Mouse (Mus musculus) cerebellum, adult 9-11 months (tissue): ENCODE measurements around the gene Pus7l.
"Not testable (repeated sequence)": the region's sequence is repeated elsewhere in the genome, so short reads cannot be mapped to it uniquely, and the experiment has no call there.

Experiments used
- DNase-seq: peaks from one replicate; pipeline ENCODE4 v3.0.0; 2022

Gene Pus7l

DNA sequence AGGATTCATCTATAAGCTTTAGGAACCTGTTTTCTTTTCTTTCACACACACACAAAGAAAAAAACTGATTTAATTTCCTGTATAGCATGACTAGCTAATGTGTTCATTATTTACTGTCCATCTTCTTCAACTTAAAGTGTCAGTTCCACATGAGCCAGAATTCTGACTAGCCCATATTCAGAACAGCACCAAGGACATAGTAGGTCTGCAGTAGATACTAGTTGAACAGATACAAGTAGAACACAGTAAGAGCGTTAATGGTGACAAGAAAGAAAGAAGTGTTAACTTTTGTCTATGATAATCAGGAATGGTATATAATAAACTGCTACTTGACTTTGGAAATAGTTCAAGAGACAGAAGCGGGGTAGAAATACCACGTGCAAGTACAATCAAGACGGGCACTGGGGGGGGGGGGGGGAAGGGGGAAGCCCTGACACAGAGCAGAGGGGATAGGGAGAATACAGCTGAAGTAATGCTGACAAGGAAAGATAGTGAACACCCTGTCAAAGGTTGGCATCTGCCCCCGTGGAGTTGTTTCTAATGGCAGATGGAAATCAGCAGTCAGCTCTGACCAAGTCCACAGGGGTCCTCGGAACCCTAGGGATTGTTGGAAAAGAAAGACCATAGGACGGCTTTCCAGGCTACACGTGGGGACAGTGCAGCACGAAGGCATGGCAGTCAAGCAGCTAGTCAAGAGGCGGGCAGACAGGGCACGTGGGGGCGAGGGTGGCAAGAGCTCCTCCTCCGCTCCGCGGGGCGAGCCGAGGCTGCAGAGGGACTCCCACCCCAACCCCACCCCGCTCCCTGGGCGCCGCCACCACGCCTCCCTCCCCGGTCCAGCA is 559 bp downstream of the Pus7l start:
- no peak for DNase-seq

- no peak for DNase-seq
Observed at GRCm38 (mm10) chr15:94539296-94539695, 4.1 kb downstream of the Pus7l start.

- DNase-seq = no peak
Observed at GRCm38 (mm10) chr15:94535521-94535920, 7.8 kb downstream of the Pus7l start.

DNA sequence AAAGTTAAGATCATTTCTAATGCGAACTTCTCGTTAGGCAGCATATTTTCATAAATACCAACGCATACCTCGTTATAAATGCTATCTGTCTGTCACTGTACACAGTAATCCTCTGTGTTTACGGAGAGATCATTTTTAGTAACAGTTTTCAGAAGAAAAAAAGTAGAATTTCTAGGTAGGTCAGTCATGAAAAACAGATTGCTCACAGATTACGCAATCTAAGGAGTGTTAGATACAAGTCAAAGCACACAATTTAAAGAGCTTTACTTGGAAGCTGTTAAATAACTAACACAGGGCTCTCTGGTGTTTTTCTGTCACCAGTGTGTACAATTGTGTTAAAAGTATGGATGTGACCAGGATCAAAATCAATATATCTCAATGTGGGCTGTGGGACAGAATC is 10.4 kb downstream of the Pus7l start:
- DNase-seq = no peak

- no peak for DNase-seq
Observed at GRCm38 (mm10) chr15:94532306-94532705, 11.0 kb downstream of the Pus7l start.

DNA sequence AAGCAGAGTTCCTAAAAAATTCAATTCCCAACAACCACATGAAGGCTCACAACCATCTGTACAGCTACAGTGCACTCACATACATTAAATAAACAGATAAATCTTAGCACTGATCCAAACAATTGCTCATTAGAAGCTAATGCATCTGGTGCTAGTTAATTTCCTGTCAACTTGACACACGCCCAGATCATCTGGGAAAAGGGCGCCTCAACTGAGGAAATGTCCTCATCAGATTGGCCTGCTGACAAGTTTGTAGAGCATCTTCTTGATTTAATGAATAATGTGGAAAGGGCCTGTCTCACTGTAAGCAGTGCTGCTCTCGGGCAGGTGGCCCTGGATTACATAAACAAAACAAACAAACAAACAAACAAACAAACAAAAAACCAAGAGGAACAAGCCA is 12.8 kb downstream of the Pus7l start:
- DNase-seq = no peak

DNA sequence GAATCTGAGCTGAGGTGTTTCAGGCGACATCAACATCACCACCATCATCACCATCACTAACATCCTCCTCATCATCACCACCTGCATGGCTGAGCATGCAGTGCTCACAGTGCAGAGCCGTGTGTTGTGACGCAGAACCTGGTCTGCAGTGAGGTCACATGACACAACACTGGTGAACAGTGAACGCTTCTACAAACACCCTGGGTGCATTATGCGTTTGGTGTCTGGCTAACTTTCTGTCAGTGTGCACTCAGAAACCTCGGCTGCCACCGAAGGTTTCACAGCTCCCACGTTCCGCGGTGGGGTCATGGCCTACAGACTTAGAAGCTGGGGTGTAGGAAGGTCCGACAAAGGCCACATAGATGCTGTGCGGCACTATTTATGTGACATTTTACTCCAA is 18.4 kb downstream of the Pus7l start:
- DNase-seq = no peak

DNA sequence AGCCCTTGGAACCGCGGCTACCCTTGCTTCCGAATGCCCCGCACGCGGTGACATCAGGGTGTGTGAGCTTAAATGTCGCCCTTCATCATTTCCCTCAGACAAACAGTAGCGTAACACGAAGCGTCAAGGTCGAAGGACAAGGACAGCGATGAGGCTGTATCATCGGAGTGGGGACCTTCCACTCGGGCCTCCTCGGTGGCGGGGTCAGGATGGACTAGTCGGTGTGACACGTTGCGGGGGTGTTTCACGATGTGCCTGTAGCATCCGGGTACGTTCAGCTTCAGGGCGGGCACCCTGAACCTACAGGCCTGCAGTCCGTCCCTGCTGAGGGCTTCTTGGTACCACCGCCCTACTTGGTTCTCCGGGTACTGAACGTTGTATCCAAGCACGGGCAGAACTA is 20.1 kb downstream of the Pus7l start:
- DNase-seq = no peak

DNA sequence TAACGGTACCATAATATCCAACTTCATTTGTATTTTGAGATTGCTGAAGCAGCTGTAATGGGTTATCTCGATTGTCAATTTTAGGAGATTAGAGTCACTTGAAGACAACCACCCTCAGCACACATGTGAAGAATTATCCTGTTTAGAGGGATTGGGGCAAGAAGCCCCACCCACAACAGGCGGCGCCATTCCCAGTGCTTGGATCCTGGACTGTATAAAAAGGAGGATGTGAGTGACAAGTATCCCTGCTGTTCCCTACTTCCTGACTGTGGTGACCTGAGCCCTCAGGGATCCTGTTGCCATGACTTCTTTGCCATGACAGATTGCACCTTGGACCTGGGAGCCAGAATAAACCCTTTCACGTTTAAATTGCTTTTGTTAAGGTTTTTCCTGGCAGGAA is 22.4 kb downstream of the Pus7l start:
- no peak for DNase-seq

DNA sequence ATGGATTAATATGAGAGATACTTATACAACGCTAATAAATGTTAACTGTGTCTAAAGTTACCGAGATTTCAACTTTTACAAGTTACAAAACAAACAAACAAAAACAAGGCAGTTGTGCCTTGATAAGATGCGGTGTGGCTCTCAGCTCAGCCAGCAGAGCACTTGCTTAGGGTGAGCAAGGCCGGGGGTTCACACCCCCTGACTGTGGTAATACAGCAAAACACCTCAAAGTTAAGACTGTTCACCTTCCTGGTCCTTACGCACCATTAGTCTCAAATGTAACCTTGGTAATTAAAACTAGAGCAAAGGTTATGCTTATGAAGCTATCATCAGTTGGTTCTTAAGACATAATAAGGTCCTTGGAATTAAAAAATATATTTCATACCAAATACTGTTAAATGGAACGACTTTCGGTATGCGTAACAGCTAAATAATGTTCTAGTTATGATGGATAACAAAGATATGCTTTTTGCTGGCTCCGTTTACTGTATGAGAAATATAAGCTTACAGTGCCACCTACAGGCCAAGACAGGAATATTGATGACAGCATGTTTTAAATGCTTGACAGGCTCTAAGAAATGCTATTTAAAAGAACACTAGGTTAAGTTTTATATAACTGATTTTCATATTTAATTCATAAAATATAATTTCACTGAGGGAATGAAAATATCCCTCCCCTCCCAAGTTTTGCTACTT is 23.0 kb downstream of the Pus7l start:
- DNase-seq = peak; percentile 18

- no peak for DNase-seq
Observed at GRCm38 (mm10) chr15:94517913-94518491, 25.3 kb downstream of the Pus7l start.

GRCm38 (mm10) chr15:94503451-94504215 is 39.7 kb downstream of the Pus7l start:
- no peak for DNase-seq

DNA sequence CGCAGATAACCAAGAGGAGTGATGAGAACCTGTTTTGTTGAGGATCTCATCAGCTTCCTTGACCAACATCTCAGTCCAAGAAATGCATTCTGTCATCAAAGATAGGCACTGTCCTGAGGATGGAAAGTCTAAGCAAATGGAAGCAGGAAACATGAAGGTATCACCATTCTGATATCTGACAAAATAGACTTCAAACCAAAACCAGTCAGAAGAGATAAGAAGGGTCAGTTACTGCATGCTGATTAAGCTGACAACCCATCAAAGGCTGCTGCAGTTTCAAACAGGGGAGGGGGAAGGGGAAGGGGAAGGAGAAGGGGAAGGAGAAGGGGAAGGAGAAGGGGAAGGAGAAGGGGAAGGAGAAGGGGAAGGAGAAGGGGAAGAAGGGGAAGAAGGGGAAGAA is 44.1 kb downstream of the Pus7l start:
- DNase-seq = no peak

DNA sequence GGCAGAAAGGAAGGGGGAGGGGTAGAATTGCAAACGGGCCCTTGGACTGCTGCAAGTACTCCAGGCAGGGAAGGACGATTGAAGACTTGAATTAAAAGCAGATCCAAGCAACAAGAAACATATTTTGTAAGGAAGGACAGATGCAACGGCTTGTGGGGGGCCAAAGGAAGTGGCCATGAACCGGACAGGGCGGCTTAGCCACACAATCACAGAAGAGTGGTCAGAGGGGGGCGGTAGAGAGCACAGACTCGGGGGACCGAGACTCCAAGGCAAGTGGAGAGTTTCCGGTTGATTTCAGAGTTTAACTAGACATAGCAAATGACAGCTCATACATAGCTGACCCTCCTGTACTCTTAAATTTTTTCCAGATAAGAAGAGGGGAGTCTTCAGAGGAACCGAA is 47.4 kb downstream of the Pus7l start:
- no peak for DNase-seq

GRCm38 (mm10) chr15:94494445-94494844 is 48.9 kb downstream of the Pus7l start:
- DNase-seq = no peak

DNA sequence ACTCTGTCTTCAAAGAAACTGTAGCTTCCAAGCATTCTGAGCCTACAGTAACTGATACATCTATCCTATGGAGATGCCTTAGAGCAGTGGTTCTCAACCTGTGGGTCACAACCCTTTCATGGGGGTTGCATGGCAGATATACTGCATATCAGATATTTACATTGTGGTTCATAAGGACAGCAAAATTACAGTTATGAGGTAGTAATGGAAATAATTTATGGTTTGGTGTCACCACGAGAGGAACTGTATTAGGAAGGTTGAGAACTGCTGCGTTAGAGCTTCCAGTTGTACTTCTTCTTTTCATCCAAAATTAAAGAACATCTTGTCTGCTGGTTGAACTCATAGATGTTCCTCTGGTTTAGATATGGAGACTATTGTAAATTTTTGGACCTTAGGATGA is 53.9 kb downstream of the Pus7l start:
- no peak for DNase-seq

GRCm38 (mm10) chr15:94488028-94488427 is 55.3 kb downstream of the Pus7l start:
- DNase-seq = not testable (repeated sequence)

GRCm38 (mm10) chr15:94482555-94482954 is 60.8 kb downstream of the Pus7l start:
- DNase-seq = no peak

DNA sequence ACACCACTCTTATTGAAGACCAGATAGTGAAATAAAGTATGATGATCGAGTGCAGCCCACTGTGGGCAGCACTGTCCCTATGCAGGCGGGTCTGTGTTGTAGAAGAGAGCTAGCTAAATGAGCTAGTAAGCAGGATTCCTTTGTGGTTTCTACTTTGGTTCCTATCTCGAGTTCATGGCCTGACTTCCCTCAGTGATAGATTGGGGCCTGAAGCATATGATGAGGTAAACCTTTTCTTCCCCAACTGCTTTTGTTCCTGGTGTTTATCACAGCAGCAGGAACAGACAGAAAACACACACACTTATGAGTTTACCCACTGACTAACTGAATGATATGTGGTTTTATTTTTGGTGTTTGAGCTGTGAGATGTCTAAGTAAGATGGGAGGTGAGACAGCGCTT is 62.6 kb downstream of the Pus7l start:
- no peak for DNase-seq

DNA sequence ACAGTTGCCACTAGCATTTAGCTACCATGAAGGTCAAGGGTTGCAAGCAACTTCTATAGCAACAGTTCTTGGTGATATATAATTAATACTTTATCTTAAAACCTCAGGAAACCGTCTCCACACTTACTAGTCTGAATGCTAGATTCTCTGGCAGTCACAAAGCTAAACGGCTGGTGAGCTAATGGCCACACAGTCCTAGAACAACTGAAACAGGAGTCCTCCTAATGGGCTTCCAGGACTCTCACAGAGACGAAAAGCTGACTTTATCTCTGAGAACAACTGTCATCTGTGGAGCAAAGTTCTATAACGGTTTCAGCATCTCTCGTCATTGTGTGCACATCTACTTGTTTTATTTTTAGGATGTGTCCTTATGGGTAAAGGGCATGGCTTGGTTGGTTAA is 63.1 kb downstream of the Pus7l start:
- no peak for DNase-seq

DNA sequence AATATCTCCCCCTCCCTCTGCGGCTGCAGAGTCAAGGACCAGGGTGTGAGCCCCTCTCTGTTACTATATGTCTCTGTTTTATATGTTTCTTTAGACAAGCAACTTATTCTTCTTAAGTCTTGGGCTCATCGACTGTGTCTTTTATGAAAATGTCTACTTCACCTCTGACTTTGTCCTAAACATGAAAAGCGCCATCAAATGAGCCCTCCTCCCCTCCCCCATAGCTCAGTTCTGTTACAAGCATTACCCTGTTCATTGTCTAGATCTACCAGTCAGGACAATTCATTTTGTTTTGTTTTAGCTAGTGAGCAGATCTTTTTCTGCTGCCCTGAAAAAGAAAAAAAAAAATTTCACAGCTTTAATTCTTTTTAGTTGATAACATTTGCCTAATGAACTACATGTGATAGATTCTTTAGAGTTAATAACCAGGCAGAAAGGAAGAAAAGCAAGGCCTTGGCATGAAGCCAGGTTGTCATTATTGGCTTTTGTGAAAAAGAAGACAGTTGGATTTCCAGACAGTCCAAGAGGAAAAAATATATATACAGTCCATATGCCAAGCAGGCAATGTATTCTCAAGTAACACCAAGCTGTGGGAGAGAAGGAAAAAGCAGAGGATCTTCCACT is 63.7 kb downstream of the Pus7l start:
- no peak for DNase-seq

GRCm38 (mm10) chr15:94478706-94479105 is 64.6 kb downstream of the Pus7l start:
- DNase-seq = no peak

- no peak for DNase-seq
Observed at GRCm38 (mm10) chr15:94477287-94477686, 66.1 kb downstream of the Pus7l start.
